ENCODE assay signal across 8 mouse cellular contexts in genomic region chr7:116334669-116335038, GRCm38 (mm10). TPM values are rescaled to one million over a fixed set of nuclear protein-coding genes. Genes with fewer than 3 reads are reported as not detected.
A peak's percentile ranks its signal among the peaks of the same experiment; 100 is the strongest.
DNase-seq lines count a peak whose midpoint lies in the region; ATAC-seq and TF ChIP-seq lines count a peak whose summit lies in the region.

No protein-coding gene starts in this region.

- peaks cover 35% of the 10 kb centered on the region for H3K36me3 ChIP-seq in heart, embryonic 12.5 days
- H3K36me3 ChIP-seq in E14TG2a.4 (ENCODE audit: insufficient read depth, low read length): peaks cover 57% of the 10 kb centered on the region
- peaks cover 37% of the 10 kb centered on the region for H3K36me3 ChIP-seq in forebrain, embryonic 14.5 days (ENCODE audit: control insufficient read depth, insufficient read depth, low read length)
- peaks cover 25% of the 10 kb centered on the region for H3K36me3 ChIP-seq in liver, embryonic 16.5 days (ENCODE audit: control insufficient read depth, insufficient read depth)

- no peak for DNase-seq in heart, adult 11 months
- DNase-seq in forebrain, embryonic 14.5 days (ENCODE audit: low spot score): no peak
- DNase-seq in frontal cortex, postnatal 10 days (ENCODE audit: low spot score in 2 of 2): no peak
- DNase-seq in cerebellum, postnatal 36 days: no peak
- no peak for DNase-seq in left cerebral cortex, adult 8-10 months (ENCODE audit: low spot score in 2 of 2)

- peaks cover 12% of the 10 kb centered on the region for H3K4me1 ChIP-seq in heart, embryonic 12.5 days (replicated peaks)
- peaks cover 23% of the 10 kb centered on the region for H3K4me1 ChIP-seq in E14TG2a.4 (replicated peaks; ENCODE audit: low read depth, low read length)
- peaks cover 5% of the 10 kb centered on the region; the same call in 1 of the 2 replicates for H3K4me1 ChIP-seq in forebrain, embryonic 14.5 days (ENCODE audit: control insufficient read depth, insufficient read depth, low read length)
- H3K4me1 ChIP-seq in liver, embryonic 16.5 days (ENCODE audit: control insufficient read depth, low read depth, low read length): peaks cover 20% of the 10 kb centered on the region

- peak overlapping the region; percentile 78 for H3K4me2 ChIP-seq in heart, embryonic 12.5 days
- H3K4me2 ChIP-seq in forebrain, embryonic 14.5 days (ENCODE audit: low read length): peak overlapping the region; percentile 88
- peak overlapping the region; percentile 83 for H3K4me2 ChIP-seq in liver, embryonic 16.5 days (ENCODE audit: low read depth, low read length)

- WGBS in heart, embryonic 12.5 days: 16% methylated on average over 8 of the region's 8 CpGs
- 26% methylated on average over 8 of the region's 8 CpGs for WGBS in forebrain, embryonic 14.5 days
- WGBS in liver, embryonic 16.5 days (ENCODE audit: insufficient replicate concordance): 7% methylated on average over 8 of the region's 8 CpGs

- no peaks in the 10 kb centered on the region for H3K27me3 ChIP-seq in heart, embryonic 12.5 days (replicated peaks)
- no peaks in the 10 kb centered on the region for H3K27me3 ChIP-seq in E14TG2a.4 (ENCODE audit: insufficient read depth, low read length)
- H3K27me3 ChIP-seq in forebrain, embryonic 14.5 days (replicated peaks; ENCODE audit: control insufficient read depth, insufficient read depth, low read length): no peaks in the 10 kb centered on the region
- H3K27me3 ChIP-seq in liver, embryonic 16.5 days (ENCODE audit: control insufficient read depth, insufficient read depth, low read depth, low read length): no peaks in the 10 kb centered on the region

- H3K9me3 ChIP-seq in heart, embryonic 12.5 days (replicated peaks): no peaks in the 10 kb centered on the region
- no peaks in the 10 kb centered on the region for H3K9me3 ChIP-seq in E14TG2a.4 (ENCODE audit: low read length)
- no peaks in the 10 kb centered on the region for H3K9me3 ChIP-seq in forebrain, embryonic 14.5 days (replicated peaks; ENCODE audit: control insufficient read depth, low read length)
- H3K9me3 ChIP-seq in liver, embryonic 16.5 days (replicated peaks; ENCODE audit: control insufficient read depth, low read length): no peaks in the 10 kb centered on the region

- peak overlapping the region; percentile 86 for H3K4me3 ChIP-seq in heart, embryonic 12.5 days
- H3K4me3 ChIP-seq in E14TG2a.4 (replicated peaks; ENCODE audit: low read length): peak overlapping the region; percentile 95
- H3K4me3 ChIP-seq in forebrain, embryonic 14.5 days (ENCODE audit: low read depth, low read length): peak overlapping the region; percentile 86
- H3K4me3 ChIP-seq in liver, embryonic 16.5 days (ENCODE audit: low read depth, low read length): peak overlapping the region; percentile 91

- no peak overlapping the region for H3K27ac ChIP-seq in heart, embryonic 12.5 days (ENCODE audit: poor library complexity, severe bottlenecking)
- H3K27ac ChIP-seq in forebrain, embryonic 14.5 days (ENCODE audit: low read depth, low read length): no peak overlapping the region
- peak overlapping the region; percentile 89 for H3K27ac ChIP-seq in liver, embryonic 16.5 days (ENCODE audit: low read length)

- no peak for TF ChIP-seq CTCF in E14TG2a.4 (conservative IDR thresholded peaks at IDR 0.05; ENCODE audit: low read length)

- ATAC-seq in heart, embryonic 12.5 days (ENCODE audit: insufficient number of reproducible peaks, low FRiP score): no peak
- ATAC-seq in forebrain, embryonic 14.5 days: no peak
- ATAC-seq in liver, embryonic 16.5 days (ENCODE audit: low read depth): no peak

- peak overlapping the region; percentile 97 for H3K9ac ChIP-seq in heart, embryonic 12.5 days
- H3K9ac ChIP-seq in forebrain, embryonic 14.5 days (ENCODE audit: low read length): peak overlapping the region; percentile 96
- peak overlapping the region; percentile 93 for H3K9ac ChIP-seq in liver, embryonic 16.5 days (ENCODE audit: low read depth, low read length)

RNA-seq across cellular contexts. Expression of gene Rps13, which starts 0.7 kb away (rescaled TPM):
- polyA plus RNA-seq in heart, embryonic 12.5 days (2016; fragmentation: Nextera tagmentation; extraction: Ambion mirVana): 574 and 581 TPM in 2 replicates
- 533 and 675 TPM in 2 replicates for polyA plus RNA-seq in forebrain, embryonic 14.5 days (2014; fragmentation: Nextera tagmentation; extraction: Ambion mirVana)
- polyA plus RNA-seq in liver, embryonic 16.5 days (2015; fragmentation: Nextera tagmentation; extraction: Ambion mirVana): 370 and 434 TPM in 2 replicates
- total RNA-seq in left cerebral cortex, adult 8-10 months (2022): 100 to 1,000 TPM; 189 to 241 (median 224) TPM

RNA-seq across cellular contexts. Expression of gene Plekha7, which starts 26.5 kb away (rescaled TPM):
- 55.9 and 59.7 TPM in 2 replicates for polyA plus RNA-seq in heart, embryonic 12.5 days (2016; fragmentation: Nextera tagmentation; extraction: Ambion mirVana)
- polyA plus RNA-seq in forebrain, embryonic 14.5 days (2014; fragmentation: Nextera tagmentation; extraction: Ambion mirVana): 3.1 and 4.7 TPM in 2 replicates
- 3.4 and 4.2 TPM in 2 replicates for polyA plus RNA-seq in liver, embryonic 16.5 days (2015; fragmentation: Nextera tagmentation; extraction: Ambion mirVana)
- total RNA-seq in left cerebral cortex, adult 8-10 months (2022): 10 to 100 TPM; 24.7 to 30.1 (median 27.0) TPM
